Mouse (Mus musculus) G1E (cell line): ENCODE results near the gene Cd109.

Experiments
- CTCF ChIP-seq: IDR thresholded peaks from 2 replicates; pipeline ENCODE4 v1.5.1; 2012; ENCODE audit warnings: low read depth, low read length, inconsistent platforms, mixed read lengths
- GATA1 ChIP-seq: IDR thresholded peaks from 2 replicates; pipeline ENCODE4 v1.6.1; 2012; ENCODE audit warnings: borderline replicate concordance, low read length, inconsistent platforms, mixed read lengths

DNA sequence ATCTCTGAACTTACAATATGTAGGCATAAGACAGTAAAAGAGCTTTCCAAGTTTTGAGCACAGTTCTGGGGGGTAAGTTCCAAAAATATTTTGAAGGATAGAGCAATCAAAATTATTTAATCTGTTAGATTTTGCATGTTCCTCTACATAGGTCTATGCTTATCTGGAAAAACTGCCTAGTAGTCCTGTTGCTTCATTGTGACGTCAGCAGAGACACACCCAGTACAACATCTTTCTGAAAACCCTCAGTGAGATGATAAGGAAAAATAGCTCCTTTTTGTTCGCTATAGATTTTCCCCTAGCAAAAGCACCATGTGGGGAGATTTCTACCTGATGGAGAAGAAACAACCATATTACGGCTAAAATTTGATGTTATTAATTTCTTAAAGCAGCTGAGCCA is 20.1 kb upstream of the Cd109 start:
- TF ChIP-seq CTCF (no peak), GATA1 (no peak)
